Mouse (Mus musculus): ENCODE data around the gene Zfp652. TPM values are rescaled to one million over a fixed set of nuclear protein-coding genes. Genes with fewer than 3 reads are reported as not detected.
A peak's percentile ranks its signal among the peaks of the same experiment; 100 is the strongest.

The Zfp652 gene
- total and polyA plus RNA-seq, 3 experiments, result 16.1 to 54.4 (median 47.6) TPM

DNA sequence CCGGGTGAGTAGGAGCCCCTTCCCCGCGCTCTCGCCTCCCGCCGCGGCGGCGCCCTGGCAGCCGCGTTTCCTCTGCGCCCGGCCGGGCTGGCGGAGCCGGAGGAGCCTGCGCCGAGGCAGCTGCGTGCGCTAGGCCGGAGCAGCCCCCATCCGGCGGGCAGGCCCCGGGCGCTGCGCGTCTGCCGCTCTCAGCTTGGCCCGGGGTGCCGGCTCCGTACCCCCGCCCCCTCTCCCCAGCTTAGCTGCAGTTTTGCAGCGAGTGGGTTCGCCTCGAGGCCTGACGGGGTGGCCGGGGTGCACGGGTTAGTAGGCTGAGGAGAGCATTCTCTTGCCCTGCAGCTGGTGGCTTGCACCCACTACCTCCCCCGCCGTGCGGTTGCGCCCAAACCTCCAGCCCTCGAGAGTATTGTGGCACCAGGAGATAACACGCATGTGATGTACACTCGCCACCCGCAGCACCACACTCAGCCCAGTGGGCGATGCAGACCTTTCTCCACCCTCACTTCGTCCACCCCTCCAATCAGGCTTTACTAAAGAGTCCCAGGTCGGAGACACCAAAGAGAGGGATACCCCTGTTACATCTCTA lies 845 bp downstream of the Zfp652 start:
- under 1% methylated on average over 46 of the region's 49 CpGs for WGBS
- intact Hi-C loops (cut with DNase I), result no loop called here
- DNase-seq, result peak; percentile 77 to 79
- no peaks in the 10 kb centered on the region for H3K36me3 ChIP-seq (ENCODE audit: control insufficient read depth, insufficient read depth, low read length)
- peak overlapping the region; percentile 71 for H3K4me3 ChIP-seq
- H3K27ac ChIP-seq, result peak overlapping the region; percentile 85
- TF ChIP-seq POLR2A (IDR thresholded peaks at IDR 0.05; ENCODE audit: insufficient read depth, low read depth, low read length) (no peak), EP300 (IDR thresholded peaks at IDR 0.05; ENCODE audit: insufficient read depth, low read depth, low read length) (no peak), CTCF (IDR thresholded peaks at IDR 0.05) (no peak)
- H3K9ac ChIP-seq (ENCODE audit: low read depth, low read length), result peak overlapping the region; percentile 92
- peaks cover 6% of the 10 kb centered on the region for H3K4me1 ChIP-seq (ENCODE audit: control insufficient read depth, insufficient read depth, low read length)
- H3K79me2 ChIP-seq (replicated peaks; ENCODE audit: control insufficient read depth, insufficient read depth, low read length), result peaks cover 2% of the 10 kb centered on the region; the same call in 1 of the 2 replicates
- H3K27me3 ChIP-seq (ENCODE audit: control insufficient read depth, insufficient read depth, low read length), result no peaks in the 10 kb centered on the region

- DNase-seq, result peak in 1 of 2 experiments; percentile 40
- peak overlapping the region; percentile 92 for H3K9ac ChIP-seq (ENCODE audit: low read depth, low read length)
- peak overlapping the region; percentile 71 for H3K4me3 ChIP-seq
- peaks cover 6% of the 10 kb centered on the region for H3K4me1 ChIP-seq (ENCODE audit: control insufficient read depth, insufficient read depth, low read length)
- intact Hi-C loops (cut with DNase I), result loop anchor here (2.0 kb wide), 1 partner anchor 15 kb away; no protein-coding TSS in a partner anchor
- H3K27ac ChIP-seq, result peak overlapping the region; percentile 85
- no peaks in the 10 kb centered on the region for H3K27me3 ChIP-seq (ENCODE audit: control insufficient read depth, insufficient read depth, low read length)
- H3K79me2 ChIP-seq (replicated peaks; ENCODE audit: control insufficient read depth, insufficient read depth, low read length), result peaks cover 2% of the 10 kb centered on the region; the same call in 1 of the 2 replicates
- TF ChIP-seq CTCF (IDR thresholded peaks at IDR 0.05), result no peak
- TF ChIP-seq EP300 (IDR thresholded peaks at IDR 0.05; ENCODE audit: insufficient read depth, low read depth, low read length), result no peak
- no peak for TF ChIP-seq POLR2A (IDR thresholded peaks at IDR 0.05; ENCODE audit: insufficient read depth, low read depth, low read length)
- H3K36me3 ChIP-seq (ENCODE audit: control insufficient read depth, insufficient read depth, low read length), result no peaks in the 10 kb centered on the region
- WGBS, result 4% methylated on average over 13 of the region's 13 CpGs
These were observed 1.4 kb downstream of the Zfp652 start for GRCm38 (mm10) chr11:95713811-95714241.

DNA sequence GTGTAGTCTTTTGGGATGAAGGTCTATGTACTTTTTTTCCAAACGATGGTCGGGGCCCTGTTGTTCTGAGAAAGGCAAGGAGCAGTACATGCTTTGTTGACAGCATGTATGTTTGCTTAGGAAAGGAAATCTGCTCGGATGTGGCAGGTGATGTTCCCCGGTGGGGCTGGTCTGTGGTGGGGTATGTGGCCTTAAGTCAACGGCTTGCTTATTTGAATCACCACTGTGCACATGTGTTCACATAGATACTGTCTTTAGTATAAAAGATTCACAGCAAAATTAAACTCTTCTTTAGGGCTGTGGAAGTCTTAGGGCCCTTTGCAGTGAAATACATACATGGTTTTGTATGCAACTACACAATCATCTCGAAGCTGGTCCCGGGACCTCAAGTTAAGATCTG lies 1.9 kb downstream of the Zfp652 start:
- H3K27ac ChIP-seq, result peak overlapping the region; percentile 1; the same call in 1 of the 2 replicates
- TF ChIP-seq POLR2A (IDR thresholded peaks at IDR 0.05; ENCODE audit: insufficient read depth, low read depth, low read length), result no peak
- WGBS, result 25% methylated on average over 7 of the region's 7 CpGs
- peaks cover 6% of the 10 kb centered on the region for H3K4me1 ChIP-seq (ENCODE audit: control insufficient read depth, insufficient read depth, low read length)
- no peaks in the 10 kb centered on the region; the same call in 1 of the 2 replicates for H3K36me3 ChIP-seq (ENCODE audit: control insufficient read depth, insufficient read depth, low read length)
- peaks cover 4% of the 10 kb centered on the region; the same call in 1 of the 2 replicates for H3K79me2 ChIP-seq (replicated peaks; ENCODE audit: control insufficient read depth, insufficient read depth, low read length)
- H3K4me3 ChIP-seq, result peak overlapping the region; percentile 71
- intact Hi-C loops (cut with DNase I), result loop anchor here (2.0 kb wide), 1 partner anchor 14 kb away; no protein-coding TSS in a partner anchor
- no peaks in the 10 kb centered on the region for H3K27me3 ChIP-seq (ENCODE audit: control insufficient read depth, insufficient read depth, low read length)
- H3K9ac ChIP-seq (ENCODE audit: low read depth, low read length), result peak overlapping the region; percentile 92
- DNase-seq, result no peak

DNA sequence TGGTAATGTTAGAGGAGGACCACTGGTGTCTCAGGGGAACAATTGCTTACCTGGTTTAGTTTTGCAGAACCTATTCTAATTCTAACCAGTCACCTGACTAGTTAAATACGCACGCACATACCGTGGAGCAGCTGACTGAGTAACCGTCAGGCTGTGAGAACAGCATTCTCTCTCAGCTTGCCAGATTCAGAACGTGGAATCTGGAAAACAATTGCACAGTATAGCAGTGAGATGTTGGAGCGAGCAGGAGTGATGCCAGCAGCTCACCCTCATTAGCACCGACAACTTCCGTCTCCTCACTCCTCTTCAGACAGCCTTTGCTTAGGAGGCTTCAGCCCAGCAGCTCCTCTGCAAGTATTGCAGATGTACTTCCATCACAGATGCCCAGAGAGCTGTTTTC lies 3.7 kb downstream of the Zfp652 start:
- peaks cover 3% of the 10 kb centered on the region; the same call in 1 of the 2 replicates for H3K36me3 ChIP-seq (ENCODE audit: control insufficient read depth, insufficient read depth, low read length)
- WGBS, result 47% methylated on average over 8 of the region's 8 CpGs
- no peak for TF ChIP-seq EP300 (IDR thresholded peaks at IDR 0.05; ENCODE audit: insufficient read depth, low read depth, low read length)
- TF ChIP-seq CTCF (IDR thresholded peaks at IDR 0.05), result no peak
- no peak for TF ChIP-seq POLR2A (IDR thresholded peaks at IDR 0.05; ENCODE audit: insufficient read depth, low read depth, low read length)
- H3K4me1 ChIP-seq (ENCODE audit: control insufficient read depth, insufficient read depth, low read length), result peaks cover 6% of the 10 kb centered on the region
- H3K4me3 ChIP-seq, result no peak overlapping the region
- H3K9ac ChIP-seq (ENCODE audit: low read depth, low read length), result no peak overlapping the region
- no peak overlapping the region for H3K27ac ChIP-seq
- intact Hi-C loops (cut with DNase I), result no loop called here
- H3K79me2 ChIP-seq (replicated peaks; ENCODE audit: control insufficient read depth, insufficient read depth, low read length), result peaks cover 5% of the 10 kb centered on the region
- H3K27me3 ChIP-seq (ENCODE audit: control insufficient read depth, insufficient read depth, low read length), result no peaks in the 10 kb centered on the region
- no peak for DNase-seq

- Histone ChIP-seq H3K79me2 (replicated peaks; ENCODE audit: control insufficient read depth, insufficient read depth, low read length) (peaks cover 10% of the 10 kb centered on the region), H3K27me3 (ENCODE audit: control insufficient read depth, insufficient read depth, low read length) (no peaks in the 10 kb centered on the region), H3K4me3 (no peak overlapping the region), H3K9ac (ENCODE audit: low read depth, low read length) (no peak overlapping the region), H3K36me3 (ENCODE audit: control insufficient read depth, insufficient read depth, low read length) (peaks cover 3% of the 10 kb centered on the region; the same call in 1 of the 2 replicates), H3K27ac (no peak overlapping the region), H3K4me1 (ENCODE audit: control insufficient read depth, insufficient read depth, low read length) (peaks cover 4% of the 10 kb centered on the region; the same call in 1 of the 2 replicates)
- WGBS, result 46% methylated on average over 3 of the region's 3 CpGs
- DNase-seq, result peak in 1 of 2 experiments; percentile 8
- intact Hi-C loops (cut with DNase I), result no loop called here
- TF ChIP-seq CTCF (IDR thresholded peaks at IDR 0.05), result no peak
- no peak for TF ChIP-seq EP300 (IDR thresholded peaks at IDR 0.05; ENCODE audit: insufficient read depth, low read depth, low read length)
- no peak for TF ChIP-seq POLR2A (IDR thresholded peaks at IDR 0.05; ENCODE audit: insufficient read depth, low read depth, low read length)
These were observed 6.9 kb downstream of the Zfp652 start for GRCm38 (mm10) chr11:95719356-95719755.

DNA sequence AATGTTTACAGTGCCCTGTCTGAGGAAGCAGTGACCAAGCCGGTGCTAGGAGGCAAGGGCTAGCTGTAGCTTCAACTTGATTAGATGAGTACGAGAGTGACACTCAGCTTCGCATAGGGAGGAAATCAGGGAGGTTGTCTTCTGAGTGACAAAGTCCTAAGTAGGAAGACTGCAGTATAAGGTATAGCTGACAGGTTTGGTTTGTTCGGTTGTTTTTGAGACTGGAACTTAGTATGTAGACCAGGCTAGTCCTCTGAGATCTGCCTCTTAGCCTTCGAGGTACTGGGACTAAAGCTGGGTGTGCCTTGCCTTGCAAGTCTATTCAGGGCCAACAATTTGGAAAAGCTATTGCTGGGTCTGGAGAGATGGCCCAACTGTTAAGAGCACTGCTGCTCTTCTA lies 10.8 kb downstream of the Zfp652 start, which contains the start of gene B130006D01Rik:
Gene B130006D01Rik (plus strand): TSS at position 301 of the 400 bp plus-strand sequence.
- Histone ChIP-seq H3K79me2 (replicated peaks; ENCODE audit: control insufficient read depth, insufficient read depth, low read length) (peaks cover 10% of the 10 kb centered on the region), H3K9ac (ENCODE audit: low read depth, low read length) (no peak within 1 kb of the TSS; the same call in 1 of the 2 replicates), H3K27ac (no peak within 1 kb of the TSS), H3K4me3 (no peak within 1 kb of the TSS), H3K36me3 (ENCODE audit: control insufficient read depth, insufficient read depth, low read length) (peaks cover 5% of the 10 kb centered on the region; the same call in 1 of the 2 replicates), H3K4me1 (ENCODE audit: control insufficient read depth, insufficient read depth, low read length) (peaks cover 2% of the 10 kb centered on the region), H3K27me3 (ENCODE audit: control insufficient read depth, insufficient read depth, low read length) (no peaks in the 10 kb centered on the region)
- 85% methylated on average over 5 of the region's 5 CpGs for WGBS
- TF ChIP-seq POLR2A (IDR thresholded peaks at IDR 0.05; ENCODE audit: insufficient read depth, low read depth, low read length) (no peak), EP300 (IDR thresholded peaks at IDR 0.05; ENCODE audit: insufficient read depth, low read depth, low read length) (no peak), CTCF (IDR thresholded peaks at IDR 0.05) (no peak)
- intact Hi-C loops (cut with DNase I), result no loop called here
- DNase-seq, result no peak

Data from heart, adult 2 months (tissue).